Mouse (Mus musculus) heart, adult 2 months (tissue): ENCODE measurements around the gene Rgs19. TPM values are rescaled to one million over a fixed set of nuclear protein-coding genes. Genes with fewer than 3 reads are reported as not detected.

Experiments used
- DNase-seq, 2 experiments: peaks; one replicate each; pipeline ENCODE4 v3.0.0; 2021
- H3K27ac ChIP-seq: fragments of 200-600 bp; 2 replicates; pipeline ENCODE4 v1.8.1; 2022
- H3K27me3 ChIP-seq: fragments of 200-500 bp; 2 replicates; pipeline ENCODE4 v1.6.1; 2012; ENCODE audit warnings: mild to moderate bottlenecking, low read length, inconsistent platforms, mixed read lengths; ENCODE audit not compliant: control insufficient read depth, insufficient read depth
- H3K36me3 ChIP-seq: fragments of 200-500 bp; 2 replicates; pipeline ENCODE4 v1.6.1; 2012; ENCODE audit warnings: low read length, inconsistent platforms; ENCODE audit not compliant: control insufficient read depth, insufficient read depth
- H3K4me1 ChIP-seq: fragments of 200-500 bp; 2 replicates; pipeline ENCODE4 v1.6.1; 2011; ENCODE audit warnings: low read length; ENCODE audit not compliant: control insufficient read depth, insufficient read depth
- H3K4me3 ChIP-seq: fragments of 200-600 bp; 2 replicates; pipeline ENCODE4 v1.8.1; 2022
- H3K79me2 ChIP-seq: fragments of 200-500 bp; replicated peaks from 2 replicates; pipeline ENCODE4 v1.6.1; 2012; ENCODE audit warnings: mild to moderate bottlenecking, inconsistent platforms, low read length, moderate library complexity, mixed read lengths; ENCODE audit not compliant: control insufficient read depth, insufficient read depth
- H3K9ac ChIP-seq: fragments of 200-500 bp; 2 replicates; pipeline ENCODE4 v1.6.1; 2012; ENCODE audit warnings: low read depth, mild to moderate bottlenecking, control low read depth, inconsistent platforms, low read length, mixed read lengths
- CTCF ChIP-seq: fragments of 200-600 bp; IDR thresholded peaks from 2 replicates; pipeline ENCODE4 v1.8.1; 2022; ENCODE audit warnings: antibody characterized with exemption, mild to moderate bottlenecking, moderate library complexity
- EP300 ChIP-seq: fragments of 200-500 bp; IDR thresholded peaks from 2 replicates; pipeline ENCODE4 v1.6.1; 2011; ENCODE audit warnings: low read depth, low read length, control low read depth; ENCODE audit not compliant: insufficient read depth
- POLR2A ChIP-seq: fragments of 200-500 bp; IDR thresholded peaks from 2 replicates; pipeline ENCODE4 v1.6.1; 2011; ENCODE audit warnings: mild to moderate bottlenecking, low read depth, low read length, control low read depth; ENCODE audit not compliant: insufficient read depth
- WGBS: fragments of 180-500 bp; shearing (Covaris S2); methylation state at CpG from one replicate; pipeline ENCODE4 v1.1.7; 2018; 5-methylcytosine and 5-hydroxymethylcytosine counted together
- intact Hi-C: fragments of 180-260 bp; cut with DNase I; formaldehyde crosslinking; loops from one replicate; pipeline ENCODE4 v1.15.1; 2025
- polyA plus RNA-seq: library from polyadenylated mRNA; depleted of rRNA; stranded (reverse); fragments of >200 nt; gene quantifications from 2 replicates; pipeline ENCODE4 v1.2.3, GENCODE M21; 2012
- total RNA-seq, 2 experiments: library from RNA; stranded (reverse); gene quantifications; 2 replicates each; pipeline ENCODE4 v1.2.3; 2021

The Rgs19 gene
- total and polyA plus RNA-seq, 3 experiments: 6.7 to 24.5 (median 8.0) TPM

DNA sequence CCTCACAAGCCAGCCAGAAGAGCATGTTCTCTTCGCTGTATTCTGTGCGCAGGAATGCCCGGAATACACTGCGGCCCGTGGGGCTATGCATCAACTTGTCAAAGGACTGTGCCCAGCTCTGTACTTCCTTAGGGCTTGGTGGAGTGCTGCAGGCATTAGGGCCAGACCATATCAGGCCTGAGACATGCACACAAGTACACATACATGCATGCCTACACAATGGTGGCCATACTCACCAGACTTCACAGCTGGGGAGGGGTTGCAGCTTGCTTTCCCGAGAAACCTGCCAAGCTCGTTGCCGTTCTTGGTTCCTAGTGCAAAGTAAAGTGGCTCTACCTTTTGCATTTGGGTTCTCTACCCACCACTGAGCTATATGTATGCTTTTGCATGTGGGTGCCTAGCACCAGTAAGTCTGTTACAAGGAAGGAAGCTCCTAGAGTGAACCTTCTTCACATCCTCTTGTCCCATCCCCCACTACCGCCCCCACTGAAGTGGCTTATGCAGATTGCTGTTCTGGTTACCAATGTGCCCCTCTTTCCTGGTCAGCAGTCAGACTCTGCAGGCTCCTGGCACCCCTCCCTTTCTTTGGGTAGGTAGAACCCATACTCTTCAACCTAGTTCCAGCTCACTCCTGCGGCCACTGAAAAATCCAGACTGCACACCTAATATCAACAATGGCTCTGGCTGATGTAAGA lies 4.2 kb downstream of the Rgs19 start:
- intact Hi-C loops: no loop called here
- Histone ChIP-seq H3K79me2 (no peaks in the 10 kb centered on the region), H3K4me1 (peaks cover 1% of the 10 kb centered on the region; the same call in 1 of the 2 replicates), H3K4me3 (no peak overlapping the region), H3K36me3 (no peaks in the 10 kb centered on the region), H3K27ac (no peak overlapping the region), H3K9ac (no peak overlapping the region), H3K27me3 (no peaks in the 10 kb centered on the region)
- WGBS: 91% methylated on average over 10 of the region's 10 CpGs
- TF ChIP-seq CTCF: no peak
- no peak for TF ChIP-seq POLR2A
- TF ChIP-seq EP300: no peak
- DNase-seq: no peak

GRCm38 (mm10) chr2:181687586-181687985 lies 6.2 kb downstream of the Rgs19 start:
- Histone ChIP-seq H3K27me3 (no peaks in the 10 kb centered on the region), H3K79me2 (no peaks in the 10 kb centered on the region), H3K9ac (no peak overlapping the region), H3K4me3 (no peak overlapping the region), H3K36me3 (no peaks in the 10 kb centered on the region), H3K27ac (no peak overlapping the region), H3K4me1 (no peaks in the 10 kb centered on the region)
- peak in 1 of 2 experiments; percentile 1 for DNase-seq
- intact Hi-C loops: no loop called here
- 92% methylated on average over 8 of the region's 8 CpGs for WGBS
- TF ChIP-seq POLR2A: no peak
- no peak for TF ChIP-seq CTCF
- TF ChIP-seq EP300: no peak

DNA sequence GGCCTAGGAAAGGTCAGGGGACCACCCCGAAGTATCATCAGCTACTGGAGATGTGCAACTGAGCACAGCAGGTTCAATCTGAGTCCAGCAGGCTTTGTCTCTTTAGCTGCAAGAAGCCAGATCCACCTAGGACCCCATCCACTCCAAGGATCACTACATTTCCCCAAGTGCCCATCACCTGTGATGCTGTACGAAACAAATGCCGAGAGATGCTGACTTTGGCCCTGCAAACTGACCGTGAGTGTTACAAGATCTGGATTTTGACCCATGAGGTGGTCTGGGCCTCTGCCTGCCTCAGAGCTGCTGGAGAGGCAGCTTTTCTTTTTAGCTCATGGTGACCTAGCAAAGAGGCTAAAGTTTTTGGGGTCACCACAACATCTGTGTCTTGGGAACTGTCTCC lies 8.1 kb downstream of the Rgs19 start:
- H3K27ac ChIP-seq: no peak overlapping the region
- 92% methylated on average over 4 of the region's 4 CpGs for WGBS
- H3K9ac ChIP-seq: no peak overlapping the region
- peaks cover 1% of the 10 kb centered on the region for H3K4me1 ChIP-seq
- H3K4me3 ChIP-seq: no peak overlapping the region
- peak in 1 of 2 experiments; percentile 1 for DNase-seq
- intact Hi-C loops: loop anchor here (2.0 kb wide), 1 partner anchor 21 kb away; no protein-coding TSS in a partner anchor
- no peaks in the 10 kb centered on the region for H3K79me2 ChIP-seq
- no peaks in the 10 kb centered on the region for H3K36me3 ChIP-seq
- H3K27me3 ChIP-seq: no peaks in the 10 kb centered on the region
- no peak for TF ChIP-seq POLR2A
- no peak for TF ChIP-seq EP300
- no peak for TF ChIP-seq CTCF

GRCm38 (mm10) chr2:181684713-181685112 lies 9.1 kb downstream of the Rgs19 start:
- no peak overlapping the region for H3K4me3 ChIP-seq
- no peaks in the 10 kb centered on the region for H3K36me3 ChIP-seq
- H3K79me2 ChIP-seq: no peaks in the 10 kb centered on the region
- H3K9ac ChIP-seq: no peak overlapping the region
- no peaks in the 10 kb centered on the region for H3K27me3 ChIP-seq
- TF ChIP-seq CTCF (no peak), POLR2A (no peak), EP300 (no peak)
- H3K27ac ChIP-seq: no peak overlapping the region
- DNase-seq: no peak
- WGBS: 74% methylated on average over 1 of the region's 1 CpGs
- intact Hi-C loops: loop anchor here (2.0 to 5.0 kb wide), 3 partner anchors 22 to 162 kb away; partner anchors contain the start of gene Dnajc5
- peaks cover 2% of the 10 kb centered on the region for H3K4me1 ChIP-seq

DNA sequence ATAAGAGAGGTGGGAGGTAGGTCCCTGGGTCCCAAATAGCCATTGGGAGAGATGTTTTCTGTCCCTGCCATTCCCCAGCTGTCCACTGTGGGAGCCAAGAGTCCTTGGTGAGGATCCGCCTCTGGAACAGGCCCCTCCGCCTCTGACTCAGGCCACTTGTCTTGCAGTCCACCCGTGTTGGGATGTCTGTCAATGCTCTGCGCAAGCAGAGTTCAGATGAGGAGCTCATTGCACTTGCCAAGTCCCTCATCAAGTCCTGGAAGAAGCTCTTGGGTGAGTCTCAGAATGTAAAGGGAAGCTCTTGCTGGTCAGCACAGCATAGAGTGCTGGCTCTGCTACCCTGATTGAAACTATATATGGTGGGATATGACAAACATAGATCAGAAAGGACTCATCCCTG lies 10.4 kb downstream of the Rgs19 start:
- H3K79me2 ChIP-seq: no peaks in the 10 kb centered on the region
- peaks cover 4% of the 10 kb centered on the region for H3K4me1 ChIP-seq
- no peaks in the 10 kb centered on the region for H3K27me3 ChIP-seq
- 65% methylated on average over 4 of the region's 4 CpGs for WGBS
- TF ChIP-seq EP300: no peak
- TF ChIP-seq POLR2A: no peak
- no peak for TF ChIP-seq CTCF
- intact Hi-C loops: loop anchor here (5.0 kb wide), 2 partner anchors 41 to 161 kb away; partner anchors contain the start of gene Dnajc5
- no peak overlapping the region for H3K9ac ChIP-seq
- H3K36me3 ChIP-seq: no peaks in the 10 kb centered on the region
- no peak overlapping the region for H3K27ac ChIP-seq
- peak in 1 of 2 experiments; percentile 18 for DNase-seq
- H3K4me3 ChIP-seq: no peak overlapping the region

DNA sequence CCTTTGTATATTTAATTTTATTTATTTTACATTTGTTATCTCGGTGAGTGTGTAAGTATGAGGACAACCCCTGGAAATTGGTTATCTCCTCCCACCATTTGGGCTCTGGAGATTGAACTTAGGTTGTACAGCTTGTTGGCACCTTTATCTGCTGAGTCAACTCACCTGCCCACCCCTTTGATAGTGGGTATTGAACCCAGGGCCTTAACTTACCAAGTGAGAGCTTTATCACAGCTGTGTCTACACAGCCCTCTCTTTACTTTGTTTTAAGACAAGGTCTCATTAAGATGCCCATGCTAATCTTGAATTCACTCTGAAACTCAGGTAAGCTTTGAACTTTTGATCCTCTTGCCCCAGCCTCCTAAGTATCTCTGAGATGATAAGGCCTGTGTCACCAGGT lies 11.8 kb downstream of the Rgs19 start:
- TF ChIP-seq POLR2A (no peak), CTCF (no peak), EP300 (no peak)
- Histone ChIP-seq H3K27ac (no peak overlapping the region), H3K79me2 (no peaks in the 10 kb centered on the region), H3K4me3 (no peak overlapping the region), H3K27me3 (no peaks in the 10 kb centered on the region), H3K4me1 (peaks cover 5% of the 10 kb centered on the region), H3K9ac (no peak overlapping the region), H3K36me3 (no peaks in the 10 kb centered on the region)
- WGBS: 73% methylated on average over 1 of the region's 1 CpGs
- intact Hi-C loops: loop anchor here (5.0 kb wide), 2 partner anchors 40 to 160 kb away; partner anchors contain the start of gene Dnajc5
- DNase-seq: no peak
